Mouse (Mus musculus): ENCODE data around the gene Acvr1b.

Acvr1b gene

GRCm38 (mm10) chr15:101175131-101175460, 1.2 kb downstream of the Acvr1b start:
- WGBS, result 9% methylated on average over 5 of the region's 5 CpGs

DNA sequence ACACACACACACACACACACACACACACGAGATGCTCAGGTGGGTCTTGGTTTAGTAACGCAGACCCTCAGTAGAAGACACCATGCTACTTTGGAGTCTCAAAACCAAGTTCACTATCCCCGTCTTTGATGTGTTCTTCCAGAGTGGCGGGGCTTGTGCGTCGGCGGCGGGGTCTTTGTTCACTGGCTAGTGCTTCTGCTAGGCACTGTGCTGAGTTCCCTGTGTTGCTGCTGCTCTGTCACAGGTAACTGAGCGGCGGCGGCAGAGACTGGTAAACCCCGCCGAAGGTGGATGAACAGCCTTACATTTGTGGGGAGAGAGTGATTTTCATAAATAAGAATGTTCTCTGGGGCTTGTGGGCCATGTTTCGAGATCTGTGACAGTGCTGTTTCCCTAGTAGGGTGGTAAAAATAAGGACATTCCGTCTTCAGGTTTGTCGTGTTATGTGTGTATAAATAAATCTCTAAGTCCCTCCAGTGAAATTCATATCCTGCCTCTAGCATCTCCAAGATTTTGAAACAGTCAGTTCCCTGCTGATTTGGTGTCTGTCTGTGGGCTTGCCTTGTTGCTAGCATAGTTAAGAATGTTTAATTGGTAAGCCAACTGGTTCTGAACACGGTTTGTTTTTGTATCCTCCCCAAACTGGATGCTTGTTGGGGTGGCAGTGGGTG, 1.9 kb downstream of the Acvr1b start:
- 15% methylated on average over 17 of the region's 17 CpGs for WGBS

DNA sequence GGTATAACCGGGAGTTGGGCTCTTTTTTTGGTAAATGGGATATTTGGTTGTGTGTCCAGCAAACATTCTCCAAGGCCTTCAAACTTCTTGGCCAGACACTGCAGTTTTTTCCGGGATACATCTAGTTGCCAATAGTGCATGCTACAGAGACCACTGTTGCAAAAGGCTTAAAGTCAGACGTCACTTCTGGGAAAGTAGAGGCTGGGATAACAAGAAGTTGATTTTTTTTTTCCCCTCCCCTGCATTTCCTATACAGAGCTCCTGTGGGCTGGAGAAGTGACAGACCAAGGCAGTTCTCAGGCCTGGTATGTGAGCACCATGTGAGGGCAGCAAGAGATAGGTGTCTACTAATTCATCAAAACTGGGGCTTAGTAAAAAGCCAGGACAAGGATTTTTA, 2.4 kb downstream of the Acvr1b start:
- WGBS, result 22% methylated on average over 3 of the region's 3 CpGs

DNA sequence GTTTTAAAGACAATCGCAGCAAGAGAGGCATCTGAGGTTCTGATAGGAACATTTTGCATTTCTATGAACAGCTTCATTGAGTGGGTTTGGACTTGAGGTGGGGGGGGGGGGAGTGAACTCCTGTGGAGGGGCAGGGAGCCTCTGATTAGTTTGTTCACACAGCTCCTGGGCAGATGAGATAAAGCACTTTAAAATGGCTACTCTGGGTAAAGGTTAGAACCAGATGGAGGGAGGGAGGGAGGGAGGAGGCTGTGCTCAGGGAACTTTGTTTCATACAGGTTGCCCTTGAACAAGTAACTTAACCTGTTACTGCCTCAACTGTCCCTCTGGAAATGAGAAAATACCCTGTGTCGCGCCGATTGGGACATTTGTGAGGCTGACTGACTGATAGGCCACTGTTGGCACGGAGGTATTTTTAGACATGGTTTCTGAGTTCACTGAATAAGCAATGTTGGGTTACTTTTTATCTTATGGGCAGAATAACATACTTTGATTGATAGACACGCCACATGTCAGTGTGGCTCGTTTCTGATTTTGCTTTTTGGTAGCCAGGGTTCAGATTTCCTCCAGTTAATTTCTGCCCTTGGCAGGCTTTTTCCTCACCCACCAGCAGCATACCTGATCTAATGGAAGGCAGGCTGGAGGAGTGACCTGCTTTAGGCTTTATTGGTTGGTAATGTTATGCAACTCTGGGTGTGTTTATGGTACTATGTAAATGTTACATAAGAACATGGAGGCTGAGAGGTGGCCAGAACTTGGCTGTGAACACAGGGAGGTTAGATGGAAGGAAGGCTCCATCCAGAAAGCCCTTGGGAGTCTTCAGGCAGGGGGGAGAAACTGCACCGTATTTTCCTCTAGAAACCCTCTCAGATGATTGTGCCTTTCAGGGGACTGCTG, 3.2 kb downstream of the Acvr1b start:
- WGBS, result 46% methylated on average over 8 of the region's 8 CpGs

GRCm38 (mm10) chr15:101180363-101181105, 6.7 kb downstream of the Acvr1b start:
- WGBS, result 69% methylated on average over 15 of the region's 15 CpGs

- 62% methylated on average over 5 of the region's 5 CpGs for WGBS
Observed at GRCm38 (mm10) chr15:101181106-101181466, 7.2 kb downstream of the Acvr1b start.

- 53% methylated on average over 4 of the region's 4 CpGs for WGBS
Observed at GRCm38 (mm10) chr15:101181500-101181899, 7.6 kb downstream of the Acvr1b start.

DNA sequence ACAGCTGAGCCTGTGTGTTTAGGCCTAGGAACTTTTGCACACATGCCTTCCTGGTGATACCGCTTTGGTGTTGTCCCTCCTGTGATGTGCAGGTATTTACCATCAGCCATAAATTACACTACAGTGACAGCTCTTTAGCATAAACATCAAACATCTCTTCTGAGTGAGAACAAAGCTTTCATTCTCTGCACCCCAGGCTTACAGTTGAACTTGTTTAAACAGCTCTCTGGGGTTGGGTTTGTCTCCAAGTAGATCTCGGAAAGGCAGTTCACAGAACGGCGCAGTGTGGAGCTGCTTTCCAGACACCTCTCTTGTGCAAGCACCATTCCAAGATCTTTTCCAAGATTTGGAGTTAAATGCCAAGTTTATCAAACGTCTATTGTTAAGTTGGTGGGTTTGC, 8.8 kb downstream of the Acvr1b start:
- 35% methylated on average over 5 of the region's 5 CpGs for WGBS

GRCm38 (mm10) chr15:101184300-101184699, 10.4 kb downstream of the Acvr1b start:
- 96% methylated on average over 8 of the region's 8 CpGs for WGBS

DNA sequence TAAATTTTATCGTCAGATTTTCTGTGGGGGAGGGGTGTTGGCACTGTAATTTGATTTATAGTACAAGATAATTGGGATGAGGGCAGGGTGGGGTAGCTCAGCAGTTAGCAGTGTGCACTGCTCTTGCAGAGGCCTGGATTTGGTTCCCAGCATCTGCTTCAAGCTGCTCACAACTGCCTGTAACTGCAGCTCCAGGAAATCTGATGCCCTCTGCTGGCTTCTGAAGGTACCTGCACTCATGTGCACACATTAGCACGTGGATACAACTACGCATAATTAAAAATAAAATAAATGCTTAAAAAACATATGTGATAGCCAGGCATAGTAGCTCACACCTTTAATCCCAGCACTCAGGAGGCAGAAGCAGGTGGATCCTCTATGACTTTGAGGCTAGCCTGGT, 11.7 kb downstream of the Acvr1b start:
- WGBS, result 91% methylated on average over 3 of the region's 3 CpGs

GRCm38 (mm10) chr15:101187907-101188306, 14.0 kb downstream of the Acvr1b start:
- WGBS, result 84% methylated on average over 5 of the region's 5 CpGs

DNA sequence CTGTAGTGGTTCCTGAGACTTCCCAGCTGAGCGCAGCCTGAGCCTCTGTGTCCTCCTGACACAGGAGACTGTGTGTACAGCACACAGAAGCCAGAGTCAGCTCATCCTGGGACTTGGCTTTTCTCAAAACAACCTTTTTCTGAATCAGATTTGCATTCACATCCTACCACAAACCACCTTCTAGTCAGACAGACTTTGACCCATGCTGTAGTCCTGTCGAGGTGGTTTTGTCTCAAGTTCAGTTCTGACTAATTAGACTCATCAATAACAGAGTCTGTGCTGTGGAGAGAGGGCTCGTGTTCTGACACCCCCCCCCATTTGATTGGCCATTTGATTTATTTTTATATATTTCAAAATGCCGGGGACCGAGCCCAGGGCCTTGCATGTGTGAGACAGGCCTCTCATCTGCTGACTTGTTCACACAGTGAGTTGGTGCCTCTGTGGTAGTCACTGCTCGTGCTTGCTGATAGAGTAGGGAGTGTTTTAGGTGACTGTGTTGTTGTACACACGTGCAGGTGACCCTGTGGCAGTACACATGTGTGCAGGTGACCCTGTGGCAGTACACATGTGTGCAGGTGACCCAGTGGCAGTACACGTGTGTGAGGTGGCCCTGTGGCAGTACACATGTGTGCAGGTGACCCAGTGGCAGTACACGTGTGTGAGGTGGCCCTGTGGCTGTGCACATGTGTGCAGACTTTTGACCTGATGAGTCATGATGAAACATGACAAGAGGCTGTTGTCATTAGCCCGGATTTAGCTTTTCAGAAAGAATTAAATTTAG, 16.3 kb downstream of the Acvr1b start:
- 63% methylated on average over 10 of the region's 10 CpGs for WGBS

GRCm38 (mm10) chr15:101190762-101191150, 16.9 kb downstream of the Acvr1b start:
- 47% methylated on average over 5 of the region's 5 CpGs for WGBS

- 32% methylated on average over 13 of the region's 13 CpGs for WGBS
Observed at GRCm38 (mm10) chr15:101191459-101192259, 17.8 kb downstream of the Acvr1b start.

- 36% methylated on average over 7 of the region's 7 CpGs for WGBS
Observed at GRCm38 (mm10) chr15:101192260-101192640, 18.4 kb downstream of the Acvr1b start.

- WGBS, result 64% methylated on average over 7 of the region's 7 CpGs
Observed at GRCm38 (mm10) chr15:101192651-101193050, 18.8 kb downstream of the Acvr1b start.

DNA sequence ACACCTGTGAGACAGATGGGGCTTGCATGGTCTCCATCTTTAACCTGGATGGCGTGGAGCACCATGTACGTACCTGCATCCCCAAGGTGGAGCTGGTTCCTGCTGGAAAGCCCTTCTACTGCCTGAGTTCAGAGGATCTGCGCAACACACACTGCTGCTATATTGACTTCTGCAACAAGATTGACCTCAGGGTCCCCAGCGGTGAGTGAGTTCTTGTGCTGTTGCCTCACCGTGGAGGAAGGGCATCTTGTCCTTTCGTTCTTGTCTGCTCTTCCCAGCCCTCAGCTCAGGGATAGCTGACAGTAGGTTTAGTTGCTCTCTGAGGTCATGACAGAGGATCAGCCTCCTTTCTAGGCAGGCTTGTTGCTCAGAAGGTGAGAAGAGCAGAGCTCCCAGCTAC, 20.1 kb downstream of the Acvr1b start:
- WGBS, result 92% methylated on average over 6 of the region's 6 CpGs

DNA sequence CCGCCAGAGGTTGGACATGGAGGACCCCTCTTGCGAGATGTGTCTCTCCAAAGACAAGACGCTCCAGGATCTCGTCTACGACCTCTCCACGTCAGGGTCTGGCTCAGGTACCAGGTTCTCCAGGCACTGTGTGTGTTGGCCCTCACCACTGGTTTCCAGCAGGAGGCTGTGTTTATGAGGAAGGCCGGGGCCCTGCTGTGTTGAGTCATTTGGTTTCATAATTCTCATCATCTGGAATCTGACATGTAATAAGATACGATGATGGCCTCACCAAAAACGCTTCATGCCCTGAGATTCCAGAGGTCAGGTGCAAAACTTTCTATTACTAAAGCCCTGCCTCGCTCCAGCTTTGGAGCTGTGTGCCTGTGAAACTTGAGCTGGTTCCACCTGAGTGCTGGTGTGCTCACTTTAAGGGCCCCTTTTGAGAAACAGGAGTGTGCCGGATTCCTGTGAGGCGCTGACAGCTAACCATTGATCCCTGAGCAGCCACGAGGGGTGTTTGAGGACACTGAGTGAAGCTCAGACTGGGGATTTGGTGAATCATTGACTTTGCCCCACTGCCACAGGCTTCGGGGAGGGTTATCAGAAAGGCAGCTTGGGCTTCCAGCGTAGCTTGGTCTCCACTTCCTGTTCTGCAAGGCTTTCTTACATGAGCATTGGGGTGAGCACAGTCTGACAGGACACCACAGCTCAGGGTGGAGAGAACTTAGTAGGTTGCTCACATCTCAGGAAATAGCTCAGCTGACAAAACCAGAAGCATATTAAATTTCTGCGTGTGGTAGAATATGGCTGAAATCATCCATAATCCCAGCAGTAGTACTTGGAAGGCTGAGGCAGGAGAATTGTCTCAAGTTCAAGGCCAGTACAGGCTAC, 21.3 kb downstream of the Acvr1b start:
- WGBS, result 92% methylated on average over 16 of the region's 16 CpGs

- WGBS, result 90% methylated on average over 8 of the region's 8 CpGs
Observed at GRCm38 (mm10) chr15:101196079-101196795, 22.4 kb downstream of the Acvr1b start.

Measured in cerebral cortex, adult 2 months (tissue).